Mouse (Mus musculus) stomach, postnatal 0 days (tissue): Measurements from ENCODE around the gene Vps13c.

Experiments used
- CTCF ChIP-seq: IDR thresholded peaks from 2 replicates; pipeline ENCODE4 v1.5.1; 2016; ENCODE audit warnings: antibody characterized with exemption, low read depth, mild to moderate bottlenecking, moderate library complexity
- EP300 ChIP-seq: optimal IDR thresholded peaks from 2 replicates; pipeline ENCODE3; 2016; ENCODE audit warnings: antibody characterized with exemption

GRCm38 (mm10) chr9:67817898-67818667 lies 22.1 kb upstream of the Vps13c start:
- no peak for TF ChIP-seq CTCF
- no peak for TF ChIP-seq EP300
